Mouse (Mus musculus): ENCODE data around the gene Pemt. TPM values are rescaled to one million over a fixed set of nuclear protein-coding genes. Genes with fewer than 3 reads are reported as not detected.
A peak's percentile ranks its signal among the peaks of the same experiment; 100 is the strongest.
"Not testable (repeated sequence)": the region's sequence is repeated elsewhere in the genome, so short reads cannot be mapped to it uniquely, and the experiment has no call there.

Pemt gene
- total RNA-seq, 2 experiments from 2014 or later, result 7.7 to 20.6 TPM

DNA sequence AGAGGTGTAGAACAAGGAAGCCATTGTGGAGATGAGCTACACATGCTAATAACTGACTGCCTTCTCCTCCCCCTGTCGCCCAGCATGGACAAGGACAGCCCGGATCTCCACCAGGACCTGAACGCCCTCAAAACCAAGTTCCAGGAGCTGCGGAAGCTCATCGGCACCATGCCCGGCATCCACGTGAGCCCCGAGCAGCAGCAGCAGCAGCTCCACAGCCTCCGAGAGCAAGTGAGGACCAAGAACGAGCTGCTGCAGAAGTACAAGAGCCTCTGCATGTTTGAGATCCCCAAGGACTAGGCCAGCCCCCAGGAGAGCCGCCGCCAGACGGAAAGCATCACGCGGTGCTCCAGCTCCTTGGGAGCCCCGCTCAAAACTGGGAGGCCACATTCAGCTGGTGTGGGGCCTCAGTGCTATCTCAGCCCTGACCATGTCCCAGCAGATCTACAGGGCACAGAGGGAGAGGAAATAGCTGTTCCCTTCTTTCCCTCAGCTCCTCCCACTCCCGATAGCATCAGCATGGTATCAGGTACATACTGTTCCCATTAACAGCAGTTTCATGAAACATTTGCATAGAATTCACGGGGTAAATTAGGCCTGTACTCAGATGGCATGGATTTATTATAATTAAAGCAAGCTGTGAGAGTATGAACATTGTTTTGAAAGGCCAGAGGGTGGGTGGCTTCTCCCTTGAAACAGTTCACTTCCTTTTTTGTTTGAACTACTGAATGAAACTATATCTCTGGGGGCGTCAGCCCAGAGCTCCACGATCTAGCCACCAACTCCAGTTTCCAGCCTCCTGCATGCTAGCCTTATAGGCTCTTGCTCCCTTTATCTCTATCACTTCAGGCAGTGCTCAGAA lies 85.6 kb downstream of the Pemt start:
- ATAC-seq (replicated peaks; ENCODE audit: poor library complexity), result no peak

DNA sequence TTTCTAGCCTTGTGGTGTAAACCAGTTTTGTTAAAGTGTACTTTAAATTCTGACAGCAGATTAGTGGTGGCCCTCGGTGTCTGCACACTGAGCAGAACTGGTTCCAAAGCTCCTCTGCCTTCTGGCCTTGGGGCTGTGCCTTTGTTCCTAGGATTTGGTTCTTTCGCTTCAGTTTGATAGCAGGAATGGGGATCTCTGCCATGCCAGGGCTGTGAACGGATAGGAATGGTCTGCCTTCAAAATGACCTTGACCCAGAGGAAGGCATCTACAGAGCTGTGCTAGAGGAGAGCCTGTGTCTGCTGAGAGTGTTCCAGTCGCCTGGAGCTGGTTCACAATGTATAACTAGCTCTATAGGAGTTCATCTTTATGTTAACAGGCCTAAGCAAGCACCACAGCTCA lies 86.8 kb downstream of the Pemt start:
- ATAC-seq (replicated peaks; ENCODE audit: poor library complexity), result no peak

DNA sequence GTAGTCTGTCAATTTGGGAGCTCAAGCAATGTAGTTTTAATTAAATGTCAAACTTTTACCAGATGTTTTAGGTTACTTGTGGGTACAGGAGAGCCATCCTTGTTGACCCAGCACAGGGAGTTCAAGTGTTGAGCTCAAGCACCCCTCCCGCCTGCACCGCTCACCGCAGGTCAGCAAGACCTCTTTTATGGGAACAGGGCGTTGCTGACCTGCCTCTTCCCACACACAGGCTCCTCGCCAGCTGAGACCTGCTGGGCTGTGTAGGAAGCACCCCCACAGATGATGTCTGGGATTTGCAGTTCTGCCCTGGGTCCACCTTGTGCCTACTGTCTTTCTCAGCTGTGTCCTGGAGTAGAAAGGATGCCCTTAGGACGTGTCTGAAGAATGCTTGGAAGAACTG lies 89.5 kb downstream of the Pemt start:
- no peak for ATAC-seq (replicated peaks; ENCODE audit: poor library complexity)

- ATAC-seq (replicated peaks; ENCODE audit: poor library complexity), result no peak
These were observed 93.4 kb downstream of the Pemt start for GRCm38 (mm10) chr11:59952892-59953291.

DNA sequence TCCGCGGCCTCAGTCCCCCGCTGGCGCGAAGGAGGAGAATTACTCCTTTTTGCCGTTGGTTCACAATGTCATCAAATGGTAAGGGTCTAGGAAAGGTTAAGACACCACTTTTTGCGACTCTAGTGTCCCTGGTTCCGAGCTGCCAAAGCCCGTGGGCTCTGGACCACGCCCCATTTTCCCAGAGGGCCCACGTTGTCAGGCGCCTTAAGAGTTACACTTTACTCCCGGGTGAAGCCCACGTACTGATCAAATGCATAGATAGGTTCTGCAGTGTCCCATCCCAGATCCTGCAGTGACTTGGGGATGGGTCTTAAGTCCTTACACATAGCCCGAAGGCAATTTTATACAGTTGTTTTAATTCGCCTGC lies 97.9 kb downstream of the Pemt start:
- peak; percentile 38; the same call in 1 of the 2 replicates for ATAC-seq (replicated peaks; ENCODE audit: poor library complexity)

- ATAC-seq (replicated peaks; ENCODE audit: poor library complexity), result peak; percentile 99
These were observed 98.4 kb downstream of the Pemt start, which contains the start of gene Med9 for GRCm38 (mm10) chr11:59947752-59948400. Gene Med9, plus strand, starts transcription at chr11:59948206.

DNA sequence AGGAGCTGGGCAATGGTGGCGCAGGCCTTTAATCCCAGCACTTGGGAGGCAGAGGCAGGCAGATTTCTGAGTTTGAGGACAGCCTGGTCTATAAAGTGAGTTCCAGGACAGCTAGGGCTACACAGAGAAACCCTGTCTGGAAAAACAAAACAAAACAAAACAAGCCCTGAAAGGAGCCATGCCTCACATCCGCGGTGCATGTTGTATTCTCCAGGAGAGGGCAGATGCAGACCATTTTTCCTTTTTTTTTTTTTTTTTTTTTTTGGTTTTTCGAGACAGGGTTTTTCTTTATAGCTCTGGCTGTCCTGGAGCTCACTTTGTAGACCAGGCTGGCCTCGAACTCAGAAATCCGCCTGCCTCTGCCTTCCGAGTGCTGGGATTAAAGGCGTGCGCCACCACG lies 101.4 kb downstream of the Pemt start:
- ATAC-seq (replicated peaks; ENCODE audit: poor library complexity), result not testable (repeated sequence)

DNA sequence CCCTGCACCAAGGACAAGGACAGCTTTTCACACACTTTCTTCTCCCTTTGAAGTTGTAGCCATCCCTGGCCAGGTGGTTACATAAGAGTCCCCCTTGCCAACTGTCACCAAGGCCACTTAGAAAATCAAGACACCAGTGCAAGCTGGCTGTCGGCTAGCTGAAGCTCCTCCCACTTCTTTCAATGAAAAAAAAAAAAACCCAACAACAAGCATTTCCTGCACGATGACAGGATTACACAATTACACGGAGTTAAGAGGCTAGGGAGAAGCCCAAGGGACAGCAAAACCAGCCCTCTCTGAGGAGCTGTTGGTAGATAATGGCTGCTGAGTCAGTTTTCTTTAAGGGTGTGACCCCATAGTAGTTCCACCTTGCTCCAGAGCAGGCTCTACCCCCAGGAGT lies 104.9 kb downstream of the Pemt start:
- peak; percentile 78 for ATAC-seq (replicated peaks; ENCODE audit: poor library complexity)

- no peak; the same call in 1 of the 2 replicates for ATAC-seq (replicated peaks; ENCODE audit: poor library complexity)
These were observed 105.6 kb downstream of the Pemt start for GRCm38 (mm10) chr11:59940645-59941044.

DNA sequence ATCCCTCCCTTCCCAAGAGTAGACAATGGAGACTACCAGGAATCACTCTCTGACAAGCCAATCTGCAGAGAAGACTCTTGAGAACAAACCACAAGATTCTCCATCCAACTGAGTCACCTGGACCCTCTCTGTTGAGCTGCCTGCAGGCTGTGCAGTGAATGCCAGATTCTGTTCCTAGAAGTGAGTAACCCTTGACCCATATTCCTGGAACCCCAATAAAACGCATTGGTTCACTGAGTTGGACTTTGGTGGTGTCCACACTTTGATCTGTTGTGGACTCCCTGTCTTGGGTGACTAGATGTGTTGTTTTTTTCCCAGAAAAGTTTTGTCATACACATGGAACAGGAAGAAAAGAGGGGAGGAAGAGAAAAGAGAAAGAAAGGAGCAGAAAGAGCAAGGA lies 106.5 kb downstream of the Pemt start:
- no peak for ATAC-seq (replicated peaks; ENCODE audit: poor library complexity)

GRCm38 (mm10) chr11:59937615-59938014 lies 108.7 kb downstream of the Pemt start:
- ATAC-seq (replicated peaks; ENCODE audit: poor library complexity), result no peak

GRCm38 (mm10) chr11:59937023-59937422 lies 109.3 kb downstream of the Pemt start:
- ATAC-seq (replicated peaks; ENCODE audit: poor library complexity), result no peak

GRCm38 (mm10) chr11:59933943-59934342 lies 112.3 kb downstream of the Pemt start:
- ATAC-seq (replicated peaks; ENCODE audit: poor library complexity), result no peak

GRCm38 (mm10) chr11:59932560-59933337 lies 113.5 kb downstream of the Pemt start:
- ATAC-seq (replicated peaks; ENCODE audit: poor library complexity), result no peak

- ATAC-seq (replicated peaks; ENCODE audit: poor library complexity), result no peak
These were observed 116.3 kb downstream of the Pemt start for GRCm38 (mm10) chr11:59930031-59930430.

DNA sequence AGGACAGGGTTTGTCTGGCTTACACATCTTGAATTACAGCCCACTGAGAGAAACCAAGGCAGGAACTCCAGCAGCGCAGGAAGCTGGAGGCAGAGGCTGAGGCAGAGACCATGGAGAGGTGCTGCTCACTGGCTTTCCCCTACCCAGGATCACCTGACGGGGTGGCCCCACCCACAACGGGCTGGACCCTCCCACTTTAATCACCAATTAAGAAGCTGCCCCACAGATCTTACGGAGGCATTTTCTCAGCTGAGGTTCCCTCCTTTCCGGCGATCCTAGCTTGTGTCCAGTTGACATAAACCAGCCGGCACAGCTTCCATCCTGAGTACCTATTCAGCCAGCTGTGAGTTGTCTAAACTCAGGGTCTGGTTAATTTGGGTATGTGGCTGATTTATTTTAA lies 125.0 kb downstream of the Pemt start:
- peak; percentile 32 for ATAC-seq (replicated peaks; ENCODE audit: poor library complexity)

Other genes starting within 250 kb of the Pemt start
- gene Flcn, start 236.5 kb downstream of the Pemt start, total RNA-seq (2015), result 11.1 and 15.6 TPM in 2 replicates
- gene Flcn, start 236.5 kb downstream of the Pemt start, total RNA-seq (2017), result 15.8 and 18.4 TPM in 2 replicates
- 12.4 and 18.8 TPM in 2 replicates for gene Nt5m, start 207.0 kb downstream of the Pemt start, total RNA-seq (2015)
- gene Nt5m, start 207.0 kb downstream of the Pemt start, total RNA-seq (2017), result 15.1 and 15.7 TPM in 2 replicates
- 222 and 236 TPM in 2 replicates for gene Cops3, start 206.7 kb downstream of the Pemt start, total RNA-seq (2015)
- gene Cops3, start 206.7 kb downstream of the Pemt start, total RNA-seq (2017), result 201 and 214 TPM in 2 replicates
- 19.1 and 19.8 TPM in 2 replicates for gene Med9, start 98.3 kb downstream of the Pemt start, total RNA-seq (2015)
- 18.1 and 26.1 TPM in 2 replicates for gene Med9, start 98.3 kb downstream of the Pemt start, total RNA-seq (2017)
- 0.72 and 1.4 TPM in 2 replicates for gene Rasd1, start 81.5 kb downstream of the Pemt start, total RNA-seq (2015)
- 0.10 TPM in 1 of 2 replicates, not detected in the other for gene Rasd1, start 81.5 kb downstream of the Pemt start, total RNA-seq (2017)
- gene Rai1, start 58.5 kb upstream of the Pemt start, total RNA-seq (2015), result 26.8 and 35.7 TPM in 2 replicates
- gene Rai1, start 58.5 kb upstream of the Pemt start, total RNA-seq (2017), result 10.8 and 11.7 TPM in 2 replicates
- gene Srebf1, start 176.1 kb upstream of the Pemt start, total RNA-seq (2015), result 20.9 and 23.3 TPM in 2 replicates
- gene Srebf1, start 176.1 kb upstream of the Pemt start, total RNA-seq (2017), result 20.6 and 29.3 TPM in 2 replicates

Data from megakaryocyte progenitor cell, adult 5-6 weeks (primary cell).